Mouse (Mus musculus) limb, embryonic 14.5 days (tissue): ENCODE data around the gene Olfr272. TPM values are rescaled to one million over a fixed set of nuclear protein-coding genes. Genes with fewer than 3 reads are reported as not detected.

Experiments used
- ATAC-seq: fragments of 200-750 bp; cut with Nextera tagmentation; 2 replicates; pipeline ENCODE4 v1.8.0; 2017; ENCODE audit warnings: low read depth, moderate number of reproducible peaks, moderate TSS enrichment; ENCODE audit not compliant: low FRiP score
- DNase-seq: peaks from one replicate; pipeline ENCODE4 v3.0.0-alpha.2; 2015; ENCODE audit warnings: low spot score
- H3K27ac ChIP-seq: fragments of 300-500 bp; sonication (generic); replicated peaks from 2 replicates; pipeline ENCODE4 v1.5.1; 2014; ENCODE audit warnings: low read depth, mild to moderate bottlenecking, low read length, moderate library complexity, mixed read lengths
- H3K27me3 ChIP-seq: fragments of 300-500 bp; sonication (generic); 2 replicates; pipeline ENCODE4 v1.6.1; 2014; ENCODE audit warnings: low read length, mixed read lengths; ENCODE audit not compliant: control insufficient read depth, insufficient read depth
- H3K36me3 ChIP-seq: fragments of 300-500 bp; sonication (generic); 2 replicates; pipeline ENCODE4 v1.6.1; 2014; ENCODE audit warnings: mild to moderate bottlenecking, low read length, moderate library complexity, mixed read lengths; ENCODE audit not compliant: control insufficient read depth, insufficient read depth
- H3K4me1 ChIP-seq: fragments of 300-500 bp; sonication (generic); 2 replicates; pipeline ENCODE4 v1.6.1; 2014; ENCODE audit warnings: antibody characterized with exemption, low read length, mixed read lengths; ENCODE audit not compliant: control insufficient read depth, insufficient read depth
- H3K4me2 ChIP-seq: fragments of 300-500 bp; sonication (generic); replicated peaks from 2 replicates; pipeline ENCODE4 v1.6.1; 2014; ENCODE audit warnings: low read depth, mild to moderate bottlenecking, low read length, moderate library complexity; ENCODE audit not compliant: severe bottlenecking
- H3K4me3 ChIP-seq: fragments of 300-500 bp; sonication (generic); replicated peaks from 2 replicates; pipeline ENCODE4 v1.5.1; 2014; ENCODE audit warnings: low read length
- H3K9ac ChIP-seq: fragments of 300-500 bp; sonication (generic); 2 replicates; pipeline ENCODE4 v1.6.1; 2014; ENCODE audit warnings: mild to moderate bottlenecking, low read depth, low read length, moderate library complexity; ENCODE audit not compliant: severe bottlenecking
- H3K9me3 ChIP-seq: fragments of 300-500 bp; sonication (generic); 2 replicates; pipeline ENCODE4 v1.6.1; 2016; ENCODE audit warnings: low read length; ENCODE audit not compliant: control insufficient read depth
- POLR2A ChIP-seq: fragments of 200-500 bp; IDR thresholded peaks from 2 replicates; pipeline ENCODE4 v1.8.0; 2012; ENCODE audit warnings: inconsistent platforms, mild to moderate bottlenecking, moderate library complexity, borderline replicate concordance; ENCODE audit not compliant: insufficient read depth, insufficient read length; ENCODE audit errors: extremely low read depth
- WGBS: fragments of 180-500 bp; shearing (Covaris S2); extraction: QIAGEN DNeasy Blood & Tissue Kit; methylation state at CpG from one replicate; pipeline ENCODE4 v1.1.7; 2014; 5-methylcytosine and 5-hydroxymethylcytosine counted together
- polyA plus RNA-seq, 2 experiments: library from polyadenylated mRNA; depleted of rRNA in 1 of 2; stranded (reverse) in 1 of 2; unstranded in 1 of 2; fragments of >200 nt; fragmentation: Nextera tagmentation in 1 of 2; extraction: Ambion mirVana in 1 of 2; gene quantifications; 2 replicates each; pipeline versions ENCODE4 v1.2.1 to v1.2.3; 2012 to 2014

Gene Olfr272
- not detected in 2 replicates for polyA plus RNA-seq (2012; rRNA removed)
- polyA plus RNA-seq (2014; fragmentation: Nextera tagmentation; extraction: Ambion mirVana) = not detected in 2 replicates

- Histone ChIP-seq H3K4me3 (no peak within 1 kb of the TSS), H3K4me1 (no peaks in the 10 kb centered on the region), H3K36me3 (no peaks in the 10 kb centered on the region), H3K9ac (no peak within 1 kb of the TSS), H3K27me3 (no peaks in the 10 kb centered on the region), H3K4me2 (no peak within 1 kb of the TSS), H3K9me3 (no peaks in the 10 kb centered on the region), H3K27ac (no peak within 1 kb of the TSS)
- TF ChIP-seq POLR2A = no peak
- DNase-seq (no peak), ATAC-seq (no peak)
- WGBS = 90% methylated on average over 2 of the region's 2 CpGs
Measured at GRCm38 (mm10) chr4:52919078-52919477, at the start of gene Olfr272. Olfr272 (minus strand) TSS chr4:52919178.

- Histone ChIP-seq H3K27me3 (no peaks in the 10 kb centered on the region), H3K4me3 (no peak within 1 kb of the TSS), H3K36me3 (no peaks in the 10 kb centered on the region), H3K4me1 (no peaks in the 10 kb centered on the region), H3K9me3 (no peaks in the 10 kb centered on the region), H3K4me2 (no peak within 1 kb of the TSS), H3K27ac (no peak within 1 kb of the TSS), H3K9ac (no peak within 1 kb of the TSS)
- TF ChIP-seq POLR2A = no peak
- DNase-seq (no peak), ATAC-seq (no peak)
Measured at GRCm38 (mm10) chr4:52964247-52964646, 45.3 kb upstream of the Olfr272 start, which contains the start of gene Olfr270. Olfr270 (plus strand) TSS chr4:52964547.

GRCm38 (mm10) chr4:52958693-52959092 is 39.7 kb upstream of the Olfr272 start:
- no peaks in the 10 kb centered on the region for H3K4me1 ChIP-seq
- no peak for ATAC-seq
- no peak overlapping the region for H3K9ac ChIP-seq
- DNase-seq = no peak
- no peak overlapping the region for H3K27ac ChIP-seq
- no peak for TF ChIP-seq POLR2A
- H3K9me3 ChIP-seq = no peaks in the 10 kb centered on the region
- H3K4me2 ChIP-seq = no peak overlapping the region
- no peak overlapping the region for H3K4me3 ChIP-seq
- H3K27me3 ChIP-seq = no peaks in the 10 kb centered on the region
- WGBS = 47% methylated on average over 4 of the region's 4 CpGs
- no peaks in the 10 kb centered on the region for H3K36me3 ChIP-seq

- Histone ChIP-seq H3K36me3 (no peaks in the 10 kb centered on the region), H3K4me3 (no peak overlapping the region), H3K9me3 (no peaks in the 10 kb centered on the region), H3K27me3 (no peaks in the 10 kb centered on the region), H3K4me1 (no peaks in the 10 kb centered on the region), H3K27ac (no peak overlapping the region), H3K4me2 (no peak overlapping the region), H3K9ac (no peak overlapping the region)
- WGBS = 76% methylated on average over 2 of the region's 2 CpGs
- TF ChIP-seq POLR2A = no peak
- DNase-seq (no peak), ATAC-seq (no peak)
Measured at GRCm38 (mm10) chr4:52949005-52949404, 30.0 kb upstream of the Olfr272 start.

GRCm38 (mm10) chr4:52946665-52947064 is 27.7 kb upstream of the Olfr272 start:
- ATAC-seq (no peak), DNase-seq (no peak)
- no peak overlapping the region for H3K27ac ChIP-seq
- H3K27me3 ChIP-seq = no peaks in the 10 kb centered on the region
- no peak for TF ChIP-seq POLR2A
- no peaks in the 10 kb centered on the region for H3K36me3 ChIP-seq
- no peaks in the 10 kb centered on the region for H3K9me3 ChIP-seq
- H3K4me3 ChIP-seq = no peak overlapping the region
- H3K9ac ChIP-seq = no peak overlapping the region
- H3K4me2 ChIP-seq = no peak overlapping the region
- H3K4me1 ChIP-seq = no peaks in the 10 kb centered on the region

GRCm38 (mm10) chr4:52930480-52930879 is 11.5 kb upstream of the Olfr272 start:
- Histone ChIP-seq H3K27ac (no peak overlapping the region), H3K4me3 (no peak overlapping the region), H3K9me3 (no peaks in the 10 kb centered on the region), H3K27me3 (no peaks in the 10 kb centered on the region), H3K9ac (no peak overlapping the region), H3K4me2 (no peak overlapping the region), H3K36me3 (no peaks in the 10 kb centered on the region), H3K4me1 (no peaks in the 10 kb centered on the region)
- DNase-seq (no peak), ATAC-seq (no peak)
- whole genome bisulfite sequencing = 95% methylated on average over 4 of the region's 4 CpGs
- TF ChIP-seq POLR2A = no peak
